Mouse (Mus musculus): ENCODE measurements around the gene Ucp1. TPM values are rescaled to one million over a fixed set of nuclear protein-coding genes. Genes with fewer than 3 reads are reported as not detected.

Ucp1 gene
- 0.08 TPM in 1 of 2 replicates, not detected in the other for polyA plus RNA-seq (2014; fragmentation: Nextera tagmentation; extraction: Ambion mirVana)

DNA sequence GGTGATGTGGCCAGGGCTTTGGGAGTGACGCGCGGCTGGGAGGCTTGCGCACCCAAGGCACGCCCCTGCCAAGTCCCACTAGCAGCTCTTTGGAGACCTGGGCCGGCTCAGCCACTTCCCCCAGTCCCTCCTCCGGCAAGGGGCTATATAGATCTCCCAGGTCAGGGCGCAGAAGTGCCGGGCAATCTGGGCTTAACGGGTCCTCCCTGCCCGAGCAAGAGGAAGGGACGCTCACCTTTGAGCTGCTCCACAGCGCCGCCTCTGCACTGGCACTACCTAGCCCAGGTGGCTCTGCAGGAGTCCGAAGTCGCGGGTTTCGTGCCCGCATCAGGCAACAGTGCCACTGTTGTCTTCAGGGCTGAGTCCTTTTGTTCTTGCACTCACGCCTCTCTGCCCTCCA is at the start of gene Ucp1:
Gene Ucp1 (plus strand): TSS at position 177 of the 400 bp plus-strand sequence.
- H3K4me3 ChIP-seq (ENCODE audit: low read depth, low read length) = no peak within 1 kb of the TSS
- no peaks in the 10 kb centered on the region for H3K36me3 ChIP-seq (ENCODE audit: control insufficient read depth, insufficient read depth, low read length)
- no peak within 1 kb of the TSS for H3K9ac ChIP-seq (ENCODE audit: low read length)
- peak within 1 kb of the TSS; percentile 32 for H3K4me2 ChIP-seq
- ATAC-seq (ENCODE audit: low FRiP score) (0 out of 2 replicates have a peak, but pooled peaks have one; percentile 2), DNase-seq (ENCODE audit: low spot score, missing footprints) (peak; percentile 85)
- H3K4me1 ChIP-seq (ENCODE audit: control insufficient read depth, insufficient read depth, low read length) = peaks cover 3% of the 10 kb centered on the region; the same call in 1 of the 2 replicates
- H3K9me3 ChIP-seq (ENCODE audit: control insufficient read depth, low read length) = no peaks in the 10 kb centered on the region
- 2% methylated on average over 19 of the region's 20 CpGs for WGBS
- no peak within 1 kb of the TSS for H3K27ac ChIP-seq (ENCODE audit: low read depth, low read length)
- peaks cover 5% of the 10 kb centered on the region; the same call in 1 of the 2 replicates for H3K27me3 ChIP-seq (ENCODE audit: control insufficient read depth, insufficient read depth, low read length)

DNA sequence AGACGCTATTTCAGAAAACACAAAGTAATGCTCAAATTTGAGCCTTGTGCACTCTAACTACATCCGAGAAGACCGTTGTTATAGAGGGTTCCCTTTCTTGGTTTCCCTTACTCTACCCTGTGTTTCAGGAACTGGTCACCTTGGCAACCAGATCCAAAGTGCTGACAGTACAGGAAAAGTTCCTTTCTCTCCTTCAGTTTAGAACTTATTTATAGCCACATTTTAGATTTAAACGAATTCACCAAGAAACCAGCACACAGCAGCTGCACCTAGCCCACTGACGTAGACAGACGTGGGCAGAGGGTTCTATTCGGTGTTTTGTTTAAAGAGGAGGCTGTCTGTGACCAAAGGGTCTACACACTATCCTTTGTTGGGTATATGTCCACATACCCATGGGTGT is 46.0 kb upstream of the Ucp1 start:
- no peak for ATAC-seq (ENCODE audit: low FRiP score)
- peaks cover 4% of the 10 kb centered on the region for H3K36me3 ChIP-seq (ENCODE audit: control insufficient read depth, insufficient read depth, low read length)
- 88% methylated on average over 7 of the region's 7 CpGs for WGBS

DNA sequence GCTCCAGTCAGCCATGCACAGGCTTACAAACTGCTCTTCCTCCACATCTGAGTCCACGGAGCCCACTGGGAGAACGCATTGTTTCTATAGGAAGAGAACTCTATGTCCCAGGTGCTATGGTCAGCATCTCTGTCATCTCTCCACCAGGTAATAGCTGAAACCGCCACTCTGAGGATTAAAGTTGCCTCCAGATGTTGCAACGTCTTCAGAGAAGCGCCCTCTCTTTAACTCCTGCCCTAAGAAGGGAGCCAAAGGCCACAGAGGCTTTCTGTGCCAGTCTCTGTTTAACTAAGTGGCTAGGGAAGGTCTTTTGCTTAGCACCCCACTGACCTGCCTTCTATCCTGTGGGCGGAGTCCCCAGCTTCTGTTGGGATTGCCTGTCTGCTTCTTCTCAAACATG is 39.3 kb upstream of the Ucp1 start:
- Histone ChIP-seq H3K27ac (ENCODE audit: low read depth, low read length) (peak overlapping the region; percentile 44; the same call in 1 of the 2 replicates), H3K9me3 (ENCODE audit: control insufficient read depth, low read length) (no peaks in the 10 kb centered on the region), H3K4me3 (ENCODE audit: low read depth, low read length) (no peak overlapping the region), H3K27me3 (ENCODE audit: control insufficient read depth, insufficient read depth, low read length) (no peaks in the 10 kb centered on the region), H3K4me2 (no peak overlapping the region), H3K36me3 (ENCODE audit: control insufficient read depth, insufficient read depth, low read length) (no peaks in the 10 kb centered on the region), H3K9ac (ENCODE audit: low read length) (no peak overlapping the region), H3K4me1 (ENCODE audit: control insufficient read depth, insufficient read depth, low read length) (peaks cover 2% of the 10 kb centered on the region; the same call in 1 of the 2 replicates)
- DNase-seq (ENCODE audit: low spot score, missing footprints) (peak; percentile 62), ATAC-seq (ENCODE audit: low FRiP score) (no peak)
- WGBS = 86% methylated on average over 6 of the region's 6 CpGs

More for the DNA sequence above, 46.0 kb upstream of the Ucp1 start:
- Histone ChIP-seq H3K4me3 (ENCODE audit: low read depth, low read length) (no peak overlapping the region), H3K9ac (ENCODE audit: low read length) (no peak overlapping the region), H3K4me2 (no peak overlapping the region), H3K9me3 (ENCODE audit: control insufficient read depth, low read length) (no peaks in the 10 kb centered on the region), H3K27me3 (ENCODE audit: control insufficient read depth, insufficient read depth, low read length) (no peaks in the 10 kb centered on the region), H3K27ac (ENCODE audit: low read depth, low read length) (no peak overlapping the region), H3K4me1 (ENCODE audit: control insufficient read depth, insufficient read depth, low read length) (no peaks in the 10 kb centered on the region)
- peak; percentile 60 for DNase-seq (ENCODE audit: low spot score, missing footprints)

DNA sequence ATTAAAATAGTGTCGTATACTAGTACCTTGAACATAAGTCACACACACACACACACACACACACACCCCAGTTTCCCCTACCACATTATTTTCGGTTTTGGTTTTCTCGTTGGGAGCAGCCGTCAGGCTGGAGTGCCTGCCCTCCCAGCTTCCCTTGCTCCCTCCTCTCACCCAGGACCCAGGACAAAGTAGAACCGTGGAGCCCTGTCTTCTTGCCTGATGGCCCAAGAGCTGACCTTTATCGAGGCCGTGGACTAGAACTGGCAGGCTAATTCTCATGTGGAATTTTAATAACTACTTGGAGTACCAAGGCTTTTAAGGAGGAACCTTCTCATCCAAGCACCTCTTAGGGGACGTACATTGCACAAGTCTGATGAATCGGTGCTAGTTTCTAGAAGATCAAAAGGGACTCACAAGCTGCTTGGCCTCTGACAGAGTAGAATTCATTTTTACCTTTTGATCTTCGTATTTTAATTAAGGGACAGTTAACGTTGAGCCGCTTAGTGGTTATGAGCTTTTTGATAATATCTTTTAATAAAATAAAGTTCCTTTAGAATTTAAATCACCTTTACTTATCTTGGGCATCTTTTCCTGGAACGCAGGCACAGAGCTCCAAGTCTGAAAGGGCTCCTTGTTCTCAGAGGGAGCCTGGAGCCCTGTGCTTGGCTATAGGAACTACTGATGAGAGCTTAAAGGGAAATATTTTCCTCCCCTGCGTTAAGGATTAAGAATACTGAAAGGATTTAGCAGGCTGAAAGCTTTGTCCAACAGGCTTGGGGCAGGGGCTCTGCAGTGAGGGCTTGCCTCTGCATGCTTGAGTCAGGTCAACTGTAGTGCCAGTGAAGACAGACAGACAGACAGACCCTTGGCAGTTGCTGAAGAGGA is 38.5 kb upstream of the Ucp1 start:
- 54% methylated on average over 14 of the region's 14 CpGs for WGBS
- no peak overlapping the region for H3K9ac ChIP-seq (ENCODE audit: low read length)
- H3K27me3 ChIP-seq (ENCODE audit: control insufficient read depth, insufficient read depth, low read length) = no peaks in the 10 kb centered on the region
- DNase-seq (ENCODE audit: low spot score, missing footprints) = peak; percentile 83
- ATAC-seq (ENCODE audit: low FRiP score) = peak; percentile 47
- H3K4me3 ChIP-seq (ENCODE audit: low read depth, low read length) = no peak overlapping the region
- H3K27ac ChIP-seq (ENCODE audit: low read depth, low read length) = peak overlapping the region; percentile 44
- peaks cover 2% of the 10 kb centered on the region; the same call in 1 of the 2 replicates for H3K4me1 ChIP-seq (ENCODE audit: control insufficient read depth, insufficient read depth, low read length)
- H3K4me2 ChIP-seq = no peak overlapping the region
- H3K36me3 ChIP-seq (ENCODE audit: control insufficient read depth, insufficient read depth, low read length) = no peaks in the 10 kb centered on the region
- no peaks in the 10 kb centered on the region for H3K9me3 ChIP-seq (ENCODE audit: control insufficient read depth, low read length)

DNA sequence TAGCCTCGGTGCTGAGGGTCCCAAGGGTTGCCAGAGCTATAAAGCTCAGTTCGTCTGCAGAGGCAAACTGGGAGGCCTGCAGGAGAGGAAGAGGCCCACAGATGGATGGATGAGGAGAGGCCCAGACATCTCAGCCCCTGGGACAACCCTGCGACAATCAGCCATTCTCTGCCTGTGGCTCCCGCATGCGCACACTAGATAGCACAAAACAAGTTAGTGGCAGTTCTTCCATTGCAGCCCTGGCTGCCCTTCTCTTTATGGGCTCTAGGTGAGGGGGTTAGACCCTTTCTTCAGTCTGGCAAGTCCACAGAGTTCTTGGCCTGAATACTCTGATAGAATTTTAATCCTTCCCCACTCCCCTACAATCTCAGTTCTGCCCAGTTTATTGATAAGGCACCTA is 37.4 kb upstream of the Ucp1 start:
- Histone ChIP-seq H3K9me3 (ENCODE audit: control insufficient read depth, low read length) (no peaks in the 10 kb centered on the region), H3K4me2 (no peak overlapping the region), H3K27me3 (ENCODE audit: control insufficient read depth, insufficient read depth, low read length) (no peaks in the 10 kb centered on the region), H3K4me1 (ENCODE audit: control insufficient read depth, insufficient read depth, low read length) (peaks cover 2% of the 10 kb centered on the region; the same call in 1 of the 2 replicates), H3K36me3 (ENCODE audit: control insufficient read depth, insufficient read depth, low read length) (no peaks in the 10 kb centered on the region), H3K9ac (ENCODE audit: low read length) (no peak overlapping the region), H3K4me3 (ENCODE audit: low read depth, low read length) (no peak overlapping the region), H3K27ac (ENCODE audit: low read depth, low read length) (no peak overlapping the region)
- DNase-seq (ENCODE audit: low spot score, missing footprints) (peak; percentile 70), ATAC-seq (ENCODE audit: low FRiP score) (no peak)
- WGBS = 90% methylated on average over 5 of the region's 5 CpGs

DNA sequence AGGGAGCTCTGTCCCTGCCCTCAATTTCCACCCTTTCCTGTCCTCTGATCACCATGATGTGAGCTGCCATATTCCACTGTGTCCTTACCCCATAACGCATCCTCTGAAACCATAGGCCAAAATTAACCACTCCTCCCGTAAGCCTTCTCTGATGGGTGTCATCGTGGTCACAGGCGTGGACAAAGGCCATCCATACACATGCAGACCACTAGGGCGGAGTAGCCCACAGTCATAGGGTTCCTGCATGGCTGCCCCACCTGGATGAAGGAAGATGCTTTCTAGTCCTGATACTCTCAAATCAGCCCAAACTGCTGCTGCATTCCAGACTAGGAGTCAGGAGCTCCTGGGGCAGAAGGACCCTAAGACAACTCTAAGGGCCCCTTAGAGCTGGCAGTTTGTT is 32.5 kb upstream of the Ucp1 start:
- Histone ChIP-seq H3K9me3 (ENCODE audit: control insufficient read depth, low read length) (no peaks in the 10 kb centered on the region), H3K9ac (ENCODE audit: low read length) (no peak overlapping the region), H3K4me3 (ENCODE audit: low read depth, low read length) (no peak overlapping the region), H3K27ac (ENCODE audit: low read depth, low read length) (no peak overlapping the region), H3K4me2 (no peak overlapping the region), H3K27me3 (ENCODE audit: control insufficient read depth, insufficient read depth, low read length) (no peaks in the 10 kb centered on the region), H3K36me3 (ENCODE audit: control insufficient read depth, insufficient read depth, low read length) (0 out of 2 replicates have a peak, but pooled peaks cover 3% of the 10 kb centered on the region), H3K4me1 (ENCODE audit: control insufficient read depth, insufficient read depth, low read length) (no peaks in the 10 kb centered on the region)
- DNase-seq (ENCODE audit: low spot score, missing footprints) = peak; percentile 54
- no peak for ATAC-seq (ENCODE audit: low FRiP score)
- WGBS = 95% methylated on average over 5 of the region's 5 CpGs

DNA sequence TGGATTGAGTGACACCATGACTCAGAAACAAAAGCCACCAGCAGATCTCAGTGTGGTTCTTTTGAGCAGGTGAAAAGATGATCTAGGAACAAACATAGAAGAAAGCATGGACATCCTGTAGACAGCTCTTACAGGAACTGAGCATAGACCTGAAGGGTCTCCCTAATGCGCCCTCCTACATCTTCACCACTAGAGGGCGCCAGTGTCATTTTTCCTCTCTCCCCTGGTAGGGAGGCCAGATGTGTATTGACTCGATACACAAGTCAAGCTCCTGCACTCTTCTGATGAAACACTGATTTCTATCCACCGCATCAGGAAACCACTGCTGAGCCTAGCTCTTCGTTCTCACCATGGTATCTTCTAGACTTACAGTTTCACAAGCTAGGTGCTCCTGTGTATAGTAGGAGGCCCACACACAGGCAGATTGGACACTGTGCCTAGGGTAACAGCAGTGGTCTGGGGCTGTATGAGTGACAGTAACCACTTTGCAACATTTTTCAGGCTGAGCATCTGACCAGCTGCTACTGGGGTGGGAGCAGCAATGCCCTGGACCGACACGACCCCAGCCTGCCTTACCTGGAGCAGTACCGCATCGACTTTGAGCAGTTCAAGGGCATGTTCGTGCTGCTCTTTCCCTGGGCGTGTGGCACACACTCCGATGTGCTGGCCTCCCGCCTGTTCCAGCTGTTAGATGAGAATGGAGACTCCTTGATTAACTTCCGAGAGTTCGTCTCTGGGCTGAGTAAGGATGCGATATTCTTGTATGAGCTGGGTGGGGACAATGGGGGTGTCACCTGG is 29.5 kb upstream of the Ucp1 start:
- H3K27me3 ChIP-seq (ENCODE audit: control insufficient read depth, insufficient read depth, low read length) = no peaks in the 10 kb centered on the region
- ATAC-seq (ENCODE audit: low FRiP score) = peak; percentile 90
- H3K4me2 ChIP-seq = no peak overlapping the region
- H3K4me3 ChIP-seq (ENCODE audit: low read depth, low read length) = no peak overlapping the region
- H3K27ac ChIP-seq (ENCODE audit: low read depth, low read length) = no peak overlapping the region
- no peak overlapping the region for H3K9ac ChIP-seq (ENCODE audit: low read length)
- 75% methylated on average over 16 of the region's 16 CpGs for WGBS
- no peaks in the 10 kb centered on the region for H3K4me1 ChIP-seq (ENCODE audit: control insufficient read depth, insufficient read depth, low read length)
- 0 out of 2 replicates have a peak, but pooled peaks cover 3% of the 10 kb centered on the region for H3K36me3 ChIP-seq (ENCODE audit: control insufficient read depth, insufficient read depth, low read length)
- no peaks in the 10 kb centered on the region for H3K9me3 ChIP-seq (ENCODE audit: control insufficient read depth, low read length)
- DNase-seq (ENCODE audit: low spot score, missing footprints) = peak; percentile 89

DNA sequence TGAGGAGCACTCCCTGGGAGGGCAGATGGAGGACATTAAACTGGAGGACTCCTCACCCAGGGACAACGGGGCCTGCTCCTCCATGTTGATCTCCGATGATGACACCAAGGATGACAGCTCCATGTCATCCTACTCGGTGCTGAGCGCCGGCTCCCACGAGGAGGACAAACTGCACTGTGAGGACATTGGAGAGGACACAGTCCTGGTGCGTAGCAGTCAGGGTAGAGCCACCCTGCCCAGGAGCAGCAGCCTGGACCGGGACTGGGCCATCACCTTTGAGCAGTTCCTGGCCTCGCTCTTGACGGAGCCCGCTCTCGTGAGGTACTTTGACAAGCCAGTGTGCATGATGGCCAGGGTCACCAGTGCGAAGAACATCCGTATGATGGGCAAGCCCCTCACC is 19.0 kb upstream of the Ucp1 start:
- H3K36me3 ChIP-seq (ENCODE audit: control insufficient read depth, insufficient read depth, low read length) = no peaks in the 10 kb centered on the region; the same call in 1 of the 2 replicates
- H3K4me2 ChIP-seq = no peak overlapping the region
- H3K27ac ChIP-seq (ENCODE audit: low read depth, low read length) = no peak overlapping the region
- DNase-seq (ENCODE audit: low spot score, missing footprints) (no peak), ATAC-seq (ENCODE audit: low FRiP score) (no peak)
- H3K4me1 ChIP-seq (ENCODE audit: control insufficient read depth, insufficient read depth, low read length) = no peaks in the 10 kb centered on the region
- 96% methylated on average over 14 of the region's 14 CpGs for WGBS
- H3K9me3 ChIP-seq (ENCODE audit: control insufficient read depth, low read length) = no peaks in the 10 kb centered on the region
- no peaks in the 10 kb centered on the region for H3K27me3 ChIP-seq (ENCODE audit: control insufficient read depth, insufficient read depth, low read length)
- H3K4me3 ChIP-seq (ENCODE audit: low read depth, low read length) = no peak overlapping the region
- H3K9ac ChIP-seq (ENCODE audit: low read length) = no peak overlapping the region
